Mouse (Mus musculus) retina, adult 2 months (tissue): ENCODE measurements around the gene Rsph1.
"Not testable (repeated sequence)": the region's sequence is repeated elsewhere in the genome, so short reads cannot be mapped to it uniquely, and the experiment has no call there.

Experiments used
- DNase-seq: peaks from one replicate; pipeline ENCODE4 v3.0.0-alpha.2; 2012; ENCODE audit warnings: low read depth, low spot score

Gene Rsph1

DNA sequence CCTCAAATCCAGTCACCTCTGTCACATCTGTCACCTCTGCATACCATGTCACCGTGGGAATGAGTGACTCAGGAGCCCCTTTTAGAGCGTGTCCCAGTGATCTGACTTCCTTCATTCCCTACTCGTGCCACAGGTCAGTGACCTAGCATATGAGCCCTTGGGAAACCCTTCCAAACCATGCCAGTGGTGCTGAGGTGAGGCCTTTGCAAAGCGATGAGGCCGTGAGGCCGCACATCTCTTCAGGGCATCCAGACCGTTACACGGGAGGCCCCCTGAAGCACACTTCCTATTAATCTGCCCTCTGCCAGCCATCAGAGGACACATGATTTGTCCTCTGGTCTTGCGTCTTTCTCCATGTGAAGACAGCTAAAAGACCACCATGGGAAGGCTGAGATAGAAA, 2.4 kb upstream of the Rsph1 start:
- no peak for DNase-seq

DNA sequence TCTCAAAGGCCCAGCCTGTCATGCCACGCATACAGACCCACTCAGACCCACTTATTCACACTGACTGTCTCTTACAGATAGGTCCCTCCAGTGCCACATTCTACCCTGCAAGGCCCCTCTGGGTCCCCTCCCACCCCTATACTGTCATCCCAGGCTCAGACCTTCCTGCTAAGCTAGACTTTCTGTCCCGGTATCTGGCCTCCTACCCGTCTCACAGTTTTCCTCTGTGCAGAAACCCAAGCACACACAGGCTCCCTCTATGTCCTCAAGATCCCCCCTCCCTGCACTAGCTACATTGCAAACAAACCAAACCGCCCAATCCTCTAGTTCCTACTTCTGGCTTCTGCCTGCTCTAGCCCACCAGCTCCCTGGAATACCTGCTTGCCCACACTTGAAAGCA, 748 bp upstream of the Rsph1 start:
- DNase-seq = no peak

DNA sequence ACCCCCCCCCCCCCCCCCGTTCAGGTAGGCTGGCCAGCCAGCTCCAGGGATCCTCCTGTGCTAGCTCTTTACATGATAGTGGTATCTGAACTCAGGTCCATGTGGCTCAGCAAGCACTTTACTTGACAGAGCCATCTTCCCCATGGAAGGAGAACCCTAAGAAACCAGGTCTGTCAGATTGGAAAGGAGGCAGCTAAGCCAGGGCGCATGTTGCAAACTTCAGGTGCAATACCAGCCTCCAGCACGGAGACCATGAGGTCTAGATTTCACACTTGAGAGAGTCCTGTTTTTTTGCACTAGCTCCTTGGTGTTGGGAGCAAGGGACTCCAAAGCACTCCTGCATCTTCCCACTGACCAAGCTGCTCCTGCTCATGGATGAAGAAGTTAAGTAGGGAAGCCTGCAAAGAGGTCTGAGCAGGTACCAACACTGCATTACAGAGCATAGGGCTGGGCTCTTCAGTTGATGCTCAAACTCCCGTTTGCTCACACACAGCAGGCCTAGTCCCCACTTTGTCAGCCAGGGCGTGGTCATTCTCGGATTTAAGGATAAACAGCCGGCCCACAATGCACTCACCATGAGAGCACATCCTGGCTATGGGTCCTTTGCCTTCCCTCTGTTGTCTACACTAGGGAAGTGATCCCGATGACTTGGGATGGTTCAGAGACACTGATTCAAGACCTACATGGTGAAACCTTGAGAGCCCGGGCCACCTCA, 819 bp downstream of the Rsph1 start:
- DNase-seq = no peak

DNA sequence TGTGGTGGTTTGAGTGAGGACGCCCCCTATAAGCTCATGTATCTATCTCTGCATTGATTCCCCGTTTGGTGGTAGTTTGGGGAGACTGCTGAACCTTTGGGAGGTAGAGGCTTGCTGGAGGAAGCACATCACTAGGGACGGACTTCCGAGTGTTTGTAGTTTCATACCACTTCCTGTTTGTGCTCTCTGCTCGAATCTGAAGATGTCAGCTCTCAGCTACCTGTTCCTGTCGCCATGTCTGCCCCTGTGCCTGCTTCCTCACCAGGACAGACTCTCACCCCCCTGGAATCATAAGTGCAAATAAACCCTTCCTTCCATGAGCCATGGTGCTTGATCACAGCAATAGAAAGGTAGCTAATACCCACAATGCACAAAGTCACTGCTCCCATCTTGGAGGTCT, 2.0 kb downstream of the Rsph1 start:
- DNase-seq = no peak

DNA sequence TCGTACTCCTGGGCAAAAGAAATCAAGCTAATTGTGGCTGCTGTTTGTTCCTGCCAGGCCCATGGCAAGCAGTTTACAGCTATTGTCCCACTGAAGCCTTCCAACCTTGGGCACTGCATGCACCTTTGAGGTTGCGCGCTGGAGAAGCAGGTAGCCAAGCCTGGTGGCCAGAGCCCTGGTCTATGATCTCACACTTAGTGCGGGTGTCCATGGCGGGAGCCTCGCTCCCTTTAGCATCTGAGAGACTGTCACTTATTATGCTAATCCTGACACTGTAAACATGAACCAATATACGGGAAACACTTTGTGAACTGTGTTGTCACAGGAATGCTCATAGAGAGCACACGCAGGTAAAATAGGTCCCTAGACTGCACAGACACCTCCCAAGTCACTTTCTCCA, 3.6 kb downstream of the Rsph1 start:
- no peak for DNase-seq

DNA sequence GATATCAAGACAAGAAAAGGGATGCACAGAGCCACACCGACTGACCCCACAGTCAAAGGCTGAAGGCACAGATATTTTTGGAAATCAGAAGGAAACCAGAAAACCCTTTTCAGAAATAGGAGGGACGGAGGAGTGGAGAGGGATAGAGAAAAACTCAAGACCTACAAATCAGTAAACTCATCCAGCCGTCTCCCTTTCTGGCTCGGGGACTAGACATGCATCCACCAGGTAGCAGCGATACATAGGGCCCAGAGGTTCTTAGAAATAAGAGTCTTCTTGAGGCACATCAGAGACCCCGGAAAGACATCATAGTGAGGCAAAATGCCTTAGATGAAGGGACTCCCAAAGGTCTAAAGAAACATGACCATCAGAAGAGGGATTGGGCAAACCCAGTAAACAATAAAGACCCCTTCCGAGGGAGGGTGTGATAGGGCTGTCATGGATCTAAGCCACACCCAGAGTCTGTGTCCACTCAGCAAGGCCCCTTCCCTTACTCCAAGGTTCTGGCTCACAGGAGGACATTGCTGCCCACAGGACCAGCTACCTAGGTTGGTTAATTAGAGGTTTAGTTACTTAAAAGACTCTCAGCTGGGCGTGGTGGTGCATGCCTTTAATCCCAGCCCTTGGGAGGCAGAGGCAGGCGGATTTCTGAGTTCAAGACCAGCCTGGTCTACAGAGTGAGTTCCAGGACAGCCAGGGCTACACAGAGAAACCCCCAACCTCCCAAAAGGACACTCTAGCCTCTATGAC, 4.6 kb downstream of the Rsph1 start:
- no peak for DNase-seq

DNA sequence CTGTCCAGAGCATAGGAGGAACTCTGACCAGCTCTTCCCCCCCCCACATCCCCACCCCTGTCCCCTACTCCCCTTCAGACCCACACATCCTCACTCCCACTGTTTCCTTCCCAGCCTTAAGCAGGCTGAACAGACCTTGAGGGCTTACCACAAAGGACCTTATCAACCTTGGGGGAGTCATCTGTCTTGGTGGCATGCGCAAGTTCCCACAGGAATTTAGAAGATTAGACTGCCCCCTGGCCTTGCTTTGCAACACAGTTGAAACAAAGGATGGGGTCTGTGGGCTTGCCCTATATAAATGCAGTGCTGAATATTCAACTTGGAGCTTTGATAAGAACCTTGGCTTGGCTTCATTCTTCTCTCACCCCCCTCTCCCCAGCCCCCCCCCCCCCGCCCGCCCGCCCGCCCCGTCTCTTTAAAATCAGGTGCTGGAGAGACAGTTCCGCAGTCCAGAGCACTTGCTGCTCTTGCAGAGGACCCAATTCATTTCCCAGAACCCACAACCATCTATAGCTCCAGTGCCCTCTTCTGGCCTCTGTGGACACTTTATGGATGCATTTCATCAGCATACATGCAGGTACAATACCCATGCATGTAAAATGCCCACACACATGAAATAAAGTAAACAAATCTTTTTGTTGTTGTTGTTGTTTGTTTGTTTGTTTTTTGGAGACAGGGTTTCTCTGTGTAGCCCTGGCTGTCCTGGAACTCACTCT, 5.9 kb downstream of the Rsph1 start:
- DNase-seq = no peak

DNA sequence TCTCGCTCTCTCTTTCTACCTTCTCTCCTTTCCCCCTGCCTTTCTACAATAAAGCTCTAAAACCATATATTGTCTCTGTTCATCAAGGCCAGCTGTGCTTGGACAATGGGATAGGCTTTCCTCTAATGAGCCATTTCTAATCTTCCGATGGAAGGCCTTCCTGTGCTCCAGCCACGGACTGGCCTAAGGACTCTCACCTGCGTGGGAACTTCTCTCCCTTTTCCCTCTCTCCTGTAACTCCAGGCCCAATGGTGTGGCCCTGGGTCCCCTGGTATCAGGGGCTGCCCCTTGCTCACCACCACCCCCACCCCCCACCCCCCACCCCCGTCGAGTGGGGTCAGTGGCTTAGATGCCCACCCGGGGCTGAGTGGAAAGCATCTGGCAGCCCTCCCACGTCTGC, 6.4 kb downstream of the Rsph1 start:
- DNase-seq = not testable (repeated sequence)

DNA sequence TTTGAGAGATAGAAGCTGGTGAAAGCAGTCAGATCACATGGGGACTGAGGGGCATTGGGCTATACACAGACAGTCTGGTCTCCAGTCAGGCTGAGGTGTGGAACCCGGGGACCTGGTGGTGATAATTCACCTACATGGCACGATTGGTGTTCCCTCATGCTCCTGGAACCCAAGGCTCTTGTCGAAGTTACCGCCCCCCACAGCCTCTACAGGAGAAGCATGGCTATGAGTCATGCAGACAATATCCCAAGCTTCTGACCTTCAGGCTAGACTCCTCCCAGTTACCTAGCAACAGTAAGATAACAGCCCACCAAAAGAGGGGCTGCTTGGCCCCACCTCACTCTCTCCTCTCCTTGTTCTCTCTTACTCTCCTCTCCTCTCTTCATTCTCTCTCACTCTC, 6.9 kb downstream of the Rsph1 start:
- DNase-seq = no peak

DNA sequence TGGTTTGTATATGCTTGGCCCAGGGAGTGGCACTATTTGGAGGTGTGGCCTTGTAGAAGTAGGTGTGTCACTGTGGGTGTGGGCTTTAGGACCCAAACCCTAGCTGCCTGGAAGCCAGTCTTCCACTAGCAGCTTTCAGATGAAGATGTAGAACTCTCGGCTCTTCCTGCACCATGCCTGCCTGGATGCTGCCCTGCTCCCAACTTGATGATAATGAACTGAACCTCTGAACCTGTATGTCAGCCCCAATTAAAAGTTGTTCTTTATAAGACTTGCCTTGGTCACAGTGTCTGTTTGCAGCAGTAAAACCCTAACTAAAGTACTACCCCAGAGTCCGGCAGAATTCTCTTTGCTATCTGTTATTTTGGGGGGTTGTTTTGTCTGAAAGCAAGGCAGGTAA, 7.4 kb downstream of the Rsph1 start:
- no peak for DNase-seq

DNA sequence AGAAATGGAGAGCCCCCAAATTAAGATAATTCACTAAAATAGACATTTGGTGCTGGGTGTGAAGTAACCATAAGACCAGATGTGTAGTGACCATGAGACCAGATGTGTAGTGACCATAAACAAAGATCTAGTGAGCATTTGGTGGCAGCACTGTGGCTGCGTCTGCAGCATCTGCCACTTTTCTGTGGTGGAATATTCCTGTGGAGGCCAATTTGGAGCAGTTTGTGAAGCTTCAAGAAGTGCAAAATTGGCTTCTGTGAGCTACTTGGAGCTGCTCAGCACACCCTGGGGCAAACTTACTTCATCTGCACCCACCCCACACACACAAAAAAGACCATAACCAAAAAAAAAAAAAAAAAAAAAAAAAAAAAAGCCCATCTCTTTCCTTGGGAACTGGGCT, 9.2 kb downstream of the Rsph1 start:
- no peak for DNase-seq

DNA sequence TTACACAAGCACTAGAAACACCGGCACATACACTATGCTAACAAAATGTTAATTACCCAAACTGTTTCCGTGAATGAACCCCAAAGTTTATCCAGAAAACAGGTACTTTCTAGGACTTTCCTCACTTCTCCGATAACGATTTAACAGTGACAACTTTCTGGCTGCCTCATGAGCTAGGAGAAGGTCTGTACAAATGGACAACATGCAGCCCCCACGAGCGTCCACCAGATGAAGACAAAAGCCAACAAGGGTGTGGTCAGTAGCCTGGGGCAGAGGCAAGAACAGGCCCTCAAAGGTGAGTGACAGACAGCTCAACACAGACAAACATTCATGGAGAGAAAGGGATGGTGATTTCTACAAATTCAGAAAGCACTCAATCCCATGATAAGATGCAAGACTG, 9.6 kb downstream of the Rsph1 start:
- no peak for DNase-seq

DNA sequence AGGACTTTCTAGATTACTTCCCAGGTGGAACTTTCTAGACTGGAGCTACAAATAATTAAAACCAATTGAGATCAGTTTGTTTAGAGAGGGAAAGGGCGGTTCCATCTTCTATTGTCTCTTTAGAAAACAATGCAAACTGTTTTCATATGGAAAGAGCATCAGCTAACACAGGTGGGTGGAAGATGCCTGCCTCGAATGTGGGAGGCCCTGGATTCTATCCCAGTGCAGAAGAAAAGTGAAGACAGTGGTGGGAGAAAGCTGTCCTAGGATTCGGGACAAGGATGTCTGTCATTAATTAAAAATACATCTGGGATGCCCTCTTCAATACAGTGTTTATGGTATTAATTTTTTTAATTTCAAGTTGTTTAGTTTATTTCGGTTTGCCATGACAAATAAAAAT, 10.0 kb downstream of the Rsph1 start:
- DNase-seq = no peak

DNA sequence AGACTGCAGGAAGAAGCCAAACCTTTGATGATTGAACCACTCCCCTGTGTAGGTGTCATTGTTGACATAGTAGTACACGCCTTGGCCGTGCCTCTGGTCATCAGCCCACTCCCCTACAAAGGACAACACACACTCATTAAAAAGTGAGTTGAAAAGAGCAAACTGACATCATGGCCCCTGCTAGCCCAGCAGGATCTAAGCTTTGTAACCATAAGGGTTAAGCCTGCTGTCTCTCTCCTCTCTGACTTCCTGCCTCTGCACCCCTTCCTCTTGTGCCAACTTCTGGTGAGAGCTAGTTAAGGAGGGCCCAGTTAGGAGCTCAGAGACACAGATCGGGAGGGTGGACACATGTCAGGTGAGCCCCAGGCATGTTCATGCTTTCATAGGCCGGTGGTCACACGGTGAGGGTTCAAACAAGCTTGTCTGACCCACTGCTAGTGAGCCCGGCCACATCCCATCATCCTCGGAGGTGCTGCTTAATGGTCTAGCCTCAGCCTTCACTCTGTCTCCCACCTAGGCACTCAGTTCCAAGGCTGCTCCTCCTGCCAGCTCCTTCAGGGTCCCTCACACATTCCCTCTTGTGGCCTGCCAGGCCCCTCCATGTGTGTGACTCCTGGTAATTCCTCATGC, 10.7 kb downstream of the Rsph1 start:
- no peak for DNase-seq

DNA sequence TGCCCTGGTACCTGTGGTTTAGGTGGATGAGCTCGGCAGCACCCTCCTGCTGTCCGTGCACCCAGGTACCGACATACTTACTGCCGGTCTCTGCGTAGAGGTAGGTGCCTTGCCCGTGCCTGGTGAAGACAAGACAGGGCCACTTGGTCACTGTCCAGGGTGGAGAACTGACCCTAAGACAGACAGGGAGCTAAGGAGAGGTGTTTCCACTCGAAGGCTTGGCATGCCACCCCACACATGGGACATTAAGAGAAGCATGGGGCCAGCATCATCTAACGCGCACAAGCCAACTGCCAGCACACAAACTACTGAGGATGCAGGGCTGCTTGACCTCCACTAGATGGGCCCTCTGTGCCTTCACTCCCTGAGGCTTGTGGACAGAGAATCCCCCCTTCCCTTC, 11.4 kb downstream of the Rsph1 start:
- DNase-seq = no peak

DNA sequence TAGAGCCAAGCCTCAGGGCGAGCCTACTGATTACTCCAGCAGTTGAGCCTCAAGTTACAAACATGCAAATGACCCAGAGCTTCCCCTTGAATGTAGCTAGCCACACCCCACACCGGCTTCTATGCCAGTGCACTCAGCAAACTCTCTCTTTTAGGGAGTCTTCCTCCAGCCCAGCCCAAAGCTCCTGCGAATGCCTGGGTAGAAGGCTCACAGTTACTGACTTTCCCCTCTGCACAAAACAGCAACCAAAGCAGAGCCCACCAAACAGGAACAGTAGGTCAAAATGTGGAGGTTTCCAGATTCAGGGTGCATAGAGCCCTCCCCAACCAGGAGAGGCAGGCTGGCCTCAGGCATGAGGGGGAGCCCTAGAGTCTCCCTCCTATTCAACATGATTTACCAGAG, 12.0 kb downstream of the Rsph1 start:
- DNase-seq = no peak

DNA sequence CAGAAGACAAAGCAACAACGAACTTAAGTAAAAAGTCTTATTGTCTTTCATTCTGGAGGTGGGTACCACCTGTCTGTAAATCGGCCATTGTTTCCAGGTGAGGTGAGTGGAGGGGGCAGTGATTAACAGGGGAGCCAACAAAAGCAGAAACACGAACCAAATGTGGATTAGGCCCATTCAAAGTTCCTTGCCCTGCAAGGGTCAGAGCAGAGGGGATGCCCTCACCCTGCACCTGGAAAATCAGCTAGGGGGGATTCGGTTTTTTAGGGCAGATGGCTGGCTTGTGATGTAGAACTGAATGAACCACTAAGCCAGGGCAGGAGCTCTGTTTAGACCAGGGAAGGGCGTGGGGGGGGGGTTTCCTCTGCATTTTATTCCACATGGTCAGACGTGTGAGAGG, 12.8 kb downstream of the Rsph1 start:
- no peak for DNase-seq

DNA sequence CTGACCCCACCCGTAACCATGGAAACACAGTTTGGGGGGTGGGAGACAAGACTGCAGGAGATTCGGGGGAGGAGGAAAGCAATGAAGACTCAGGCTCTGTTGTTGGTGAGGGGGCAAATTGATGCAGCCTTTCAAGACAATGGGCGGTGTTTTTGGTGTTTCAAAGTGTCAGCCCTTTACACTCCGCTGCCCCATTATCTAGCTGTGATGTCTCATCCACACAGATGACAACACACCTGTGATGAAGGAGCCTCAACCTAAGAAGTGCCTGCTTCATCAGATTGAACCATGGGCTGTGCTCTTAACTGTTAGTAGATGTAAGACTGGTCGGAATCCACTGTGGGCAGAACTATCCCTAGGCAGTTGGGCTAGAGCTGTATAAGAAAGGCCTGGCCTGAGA, 13.4 kb downstream of the Rsph1 start:
- DNase-seq = no peak

DNA sequence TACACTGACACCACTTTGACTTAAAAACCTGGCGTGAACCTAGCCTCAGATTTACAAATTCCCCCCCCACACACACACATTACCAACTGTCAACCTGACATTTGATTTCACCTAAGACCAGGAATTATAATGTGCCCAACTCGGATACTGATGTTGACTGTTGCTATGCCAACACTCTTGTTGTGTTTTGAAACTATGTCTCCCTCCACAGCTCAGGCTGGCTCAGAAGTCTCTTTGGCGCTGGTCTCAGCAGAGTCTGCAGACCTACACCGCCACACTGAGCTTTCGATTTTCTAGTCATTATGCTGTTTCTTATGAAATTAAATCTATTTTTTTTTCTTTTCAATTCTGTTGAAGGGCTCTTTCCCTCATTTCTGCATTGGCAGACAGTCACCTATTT, 14.5 kb downstream of the Rsph1 start:
- DNase-seq = no peak

DNA sequence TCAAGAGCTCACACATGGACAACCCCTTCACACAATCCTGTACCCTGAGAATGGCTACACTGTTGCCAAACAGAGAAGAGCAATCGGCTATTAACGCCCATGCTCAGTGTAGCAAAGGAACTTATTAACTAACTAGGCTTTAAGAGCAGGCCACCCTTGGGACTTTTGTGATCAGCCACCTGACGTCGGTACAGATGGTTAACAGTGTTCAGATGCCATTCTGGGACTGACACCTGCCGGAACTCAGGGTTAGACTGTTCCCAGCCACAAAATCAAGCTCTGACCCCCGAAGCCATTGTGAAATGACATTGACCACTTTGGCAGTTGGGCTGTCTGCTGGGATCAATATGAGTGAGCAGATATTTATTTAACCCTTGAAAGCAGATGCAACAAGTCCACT, 15.8 kb downstream of the Rsph1 start:
- DNase-seq = no peak

DNA sequence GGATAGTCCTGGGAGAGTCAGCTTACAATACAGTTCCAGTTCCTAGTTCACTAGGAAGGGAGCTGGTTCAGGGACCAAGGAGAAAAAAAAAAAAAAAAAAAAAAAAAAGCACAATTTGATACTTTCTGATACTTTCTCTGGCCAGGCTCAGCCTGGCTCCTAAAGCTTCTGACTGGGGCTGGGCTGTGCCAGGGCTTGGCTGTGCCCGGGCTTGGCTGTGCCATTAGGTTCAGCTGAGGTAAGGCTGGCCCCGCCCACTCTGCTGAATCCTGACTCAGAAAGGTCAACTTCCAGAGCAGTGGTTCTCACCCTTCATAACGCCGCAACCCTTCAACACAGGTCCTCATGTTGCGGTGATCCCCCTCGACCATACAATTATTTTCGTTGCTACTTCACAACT, 16.8 kb downstream of the Rsph1 start:
- no peak for DNase-seq

DNA sequence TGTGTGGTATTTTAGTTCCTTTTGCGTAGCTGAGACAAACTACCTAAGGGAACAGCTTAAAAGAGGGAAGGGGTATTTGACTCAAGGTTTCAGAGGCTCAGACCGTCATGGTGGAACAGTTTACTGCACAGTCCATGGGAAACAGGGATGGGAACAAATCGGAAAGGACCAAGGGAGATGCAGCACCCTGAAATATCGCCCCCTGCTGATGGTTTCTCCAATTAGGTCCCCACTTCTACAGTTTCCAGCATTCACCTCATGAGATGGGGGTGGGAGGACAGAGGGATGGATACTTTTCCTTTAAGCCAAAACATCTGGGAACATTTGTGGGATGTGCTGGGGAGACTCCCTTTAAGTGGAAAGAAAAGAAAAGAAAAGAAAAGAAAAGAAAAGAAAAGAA, 17.4 kb downstream of the Rsph1 start:
- no peak for DNase-seq
